Mouse (Mus musculus): ENCODE measurements at regions not wholly inside any gene's neighbourhood (a gene's known extent, or its start where the extent isn't known, plus 50 kb on each side); places are given as distances from the start of the nearest gene placed in this dataset.

- Histone ChIP-seq H3K27me3 (replicated peaks; ENCODE audit: insufficient read depth, low read length) (no peaks in the 10 kb centered on the region), H3K4me1 (ENCODE audit: insufficient read depth, low read depth, low read length) (no peaks in the 10 kb centered on the region), H3K4me3 (ENCODE audit: low read depth, low read length) (no peak overlapping the region), H3K36me3 (ENCODE audit: insufficient read depth, low read length) (no peaks in the 10 kb centered on the region), H3K4me2 (replicated peaks; ENCODE audit: low read depth, low read length) (no peak overlapping the region), H3K9ac (replicated peaks; ENCODE audit: low read depth) (no peak overlapping the region), H3K27ac (ENCODE audit: low read length) (no peak overlapping the region), H3K9me3 (ENCODE audit: low read length) (no peaks in the 10 kb centered on the region)
- 60% methylated on average over 1 of the region's 1 CpGs for WGBS
- ATAC-seq, result no peak
- no peak for DNase-seq (ENCODE audit: low spot score)
- TF ChIP-seq EP300 (IDR thresholded peaks at IDR 0.05) (no peak), CTCF (IDR thresholded peaks at IDR 0.05) (0 out of 2 replicates have a peak, but pooled peaks have one; percentile 14)
These were observed 1253.7 kb upstream of the Nr2f1 start for GRCm38 (mm10) chr13:79453227-79453626.

- Histone ChIP-seq H3K9ac (replicated peaks; ENCODE audit: low read depth) (no peak overlapping the region), H3K27me3 (replicated peaks; ENCODE audit: insufficient read depth, low read length) (no peaks in the 10 kb centered on the region), H3K4me3 (ENCODE audit: low read depth, low read length) (no peak overlapping the region), H3K4me2 (replicated peaks; ENCODE audit: low read depth, low read length) (no peak overlapping the region), H3K4me1 (ENCODE audit: insufficient read depth, low read depth, low read length) (no peaks in the 10 kb centered on the region), H3K9me3 (ENCODE audit: low read length) (no peaks in the 10 kb centered on the region), H3K27ac (ENCODE audit: low read length) (no peak overlapping the region), H3K36me3 (ENCODE audit: insufficient read depth, low read length) (no peaks in the 10 kb centered on the region)
- ATAC-seq (no peak), DNase-seq (ENCODE audit: low spot score) (no peak)
- TF ChIP-seq EP300 (IDR thresholded peaks at IDR 0.05), result no peak
- no peak for TF ChIP-seq CTCF (IDR thresholded peaks at IDR 0.05)
- WGBS, result 67% methylated on average over 3 of the region's 3 CpGs
These were observed 1243.6 kb upstream of the Nr2f1 start for GRCm38 (mm10) chr13:79443113-79443512.

GRCm38 (mm10) chr13:79442701-79443100 lies 1243.1 kb upstream of the Nr2f1 start:
- ATAC-seq (no peak), DNase-seq (ENCODE audit: low spot score) (no peak)
- Histone ChIP-seq H3K9me3 (ENCODE audit: low read length) (no peaks in the 10 kb centered on the region), H3K36me3 (ENCODE audit: insufficient read depth, low read length) (no peaks in the 10 kb centered on the region), H3K4me1 (ENCODE audit: insufficient read depth, low read depth, low read length) (no peaks in the 10 kb centered on the region), H3K27me3 (replicated peaks; ENCODE audit: insufficient read depth, low read length) (no peaks in the 10 kb centered on the region), H3K27ac (ENCODE audit: low read length) (no peak overlapping the region), H3K4me2 (replicated peaks; ENCODE audit: low read depth, low read length) (no peak overlapping the region), H3K9ac (replicated peaks; ENCODE audit: low read depth) (no peak overlapping the region), H3K4me3 (ENCODE audit: low read depth, low read length) (no peak overlapping the region)
- 52% methylated on average over 2 of the region's 2 CpGs for WGBS
- TF ChIP-seq CTCF (IDR thresholded peaks at IDR 0.05) (no peak), EP300 (IDR thresholded peaks at IDR 0.05) (no peak)

- H3K9me3 ChIP-seq (ENCODE audit: low read length), result no peaks in the 10 kb centered on the region
- WGBS, result 51% methylated on average over 3 of the region's 3 CpGs
- H3K4me1 ChIP-seq (ENCODE audit: insufficient read depth, low read depth, low read length), result no peaks in the 10 kb centered on the region
- H3K4me3 ChIP-seq (ENCODE audit: low read depth, low read length), result no peak overlapping the region
- H3K27me3 ChIP-seq (replicated peaks; ENCODE audit: insufficient read depth, low read length), result no peaks in the 10 kb centered on the region
- TF ChIP-seq CTCF (IDR thresholded peaks at IDR 0.05), result no peak
- no peak overlapping the region for H3K9ac ChIP-seq (replicated peaks; ENCODE audit: low read depth)
- no peak overlapping the region for H3K4me2 ChIP-seq (replicated peaks; ENCODE audit: low read depth, low read length)
- no peak overlapping the region for H3K27ac ChIP-seq (ENCODE audit: low read length)
- no peaks in the 10 kb centered on the region for H3K36me3 ChIP-seq (ENCODE audit: insufficient read depth, low read length)
- DNase-seq (ENCODE audit: low spot score), result no peak
- no peak for ATAC-seq
These were observed 1231.9 kb upstream of the Nr2f1 start for GRCm38 (mm10) chr13:79431465-79431864.

- no peak overlapping the region for H3K4me2 ChIP-seq (replicated peaks; ENCODE audit: low read depth, low read length)
- no peak overlapping the region for H3K4me3 ChIP-seq (ENCODE audit: low read depth, low read length)
- no peak overlapping the region for H3K9ac ChIP-seq (replicated peaks; ENCODE audit: low read depth)
- no peaks in the 10 kb centered on the region for H3K4me1 ChIP-seq (ENCODE audit: insufficient read depth, low read depth, low read length)
- H3K27ac ChIP-seq (ENCODE audit: low read length), result no peak overlapping the region
- H3K9me3 ChIP-seq (ENCODE audit: low read length), result no peaks in the 10 kb centered on the region
- no peak for DNase-seq (ENCODE audit: low spot score)
- TF ChIP-seq CTCF (IDR thresholded peaks at IDR 0.05), result no peak
- no peak for TF ChIP-seq EP300 (IDR thresholded peaks at IDR 0.05)
- H3K36me3 ChIP-seq (ENCODE audit: insufficient read depth, low read length), result no peaks in the 10 kb centered on the region
- H3K27me3 ChIP-seq (replicated peaks; ENCODE audit: insufficient read depth, low read length), result no peaks in the 10 kb centered on the region
- no peak for ATAC-seq
- 40% methylated on average over 2 of the region's 2 CpGs for WGBS
These were observed 1231.4 kb upstream of the Nr2f1 start for GRCm38 (mm10) chr13:79430987-79431386.

- no peak for ATAC-seq
- DNase-seq (ENCODE audit: low spot score), result no peak
- H3K36me3 ChIP-seq (ENCODE audit: insufficient read depth, low read length), result no peaks in the 10 kb centered on the region
- no peak overlapping the region for H3K27ac ChIP-seq (ENCODE audit: low read length)
- TF ChIP-seq EP300 (IDR thresholded peaks at IDR 0.05) (no peak), CTCF (IDR thresholded peaks at IDR 0.05) (no peak)
- 33% methylated on average over 1 of the region's 1 CpGs for WGBS
- no peaks in the 10 kb centered on the region for H3K4me1 ChIP-seq (ENCODE audit: insufficient read depth, low read depth, low read length)
- no peak overlapping the region for H3K4me3 ChIP-seq (ENCODE audit: low read depth, low read length)
- no peak overlapping the region for H3K9ac ChIP-seq (replicated peaks; ENCODE audit: low read depth)
- H3K9me3 ChIP-seq (ENCODE audit: low read length), result no peaks in the 10 kb centered on the region
- no peaks in the 10 kb centered on the region for H3K27me3 ChIP-seq (replicated peaks; ENCODE audit: insufficient read depth, low read length)
- no peak overlapping the region for H3K4me2 ChIP-seq (replicated peaks; ENCODE audit: low read depth, low read length)
These were observed 1231.0 kb upstream of the Nr2f1 start for GRCm38 (mm10) chr13:79430562-79430961.

GRCm38 (mm10) chr13:79417841-79418240 lies 1218.3 kb upstream of the Nr2f1 start:
- Histone ChIP-seq H3K27ac (ENCODE audit: low read length) (no peak overlapping the region), H3K9me3 (ENCODE audit: low read length) (no peaks in the 10 kb centered on the region), H3K27me3 (replicated peaks; ENCODE audit: insufficient read depth, low read length) (no peaks in the 10 kb centered on the region), H3K9ac (replicated peaks; ENCODE audit: low read depth) (no peak overlapping the region), H3K4me1 (ENCODE audit: insufficient read depth, low read depth, low read length) (no peaks in the 10 kb centered on the region), H3K4me2 (replicated peaks; ENCODE audit: low read depth, low read length) (no peak overlapping the region), H3K36me3 (ENCODE audit: insufficient read depth, low read length) (no peaks in the 10 kb centered on the region), H3K4me3 (ENCODE audit: low read depth, low read length) (no peak overlapping the region)
- ATAC-seq (no peak), DNase-seq (ENCODE audit: low spot score) (no peak)
- TF ChIP-seq CTCF (IDR thresholded peaks at IDR 0.05) (no peak), EP300 (IDR thresholded peaks at IDR 0.05) (no peak)
- WGBS, result 63% methylated on average over 2 of the region's 2 CpGs

Measured in lung, postnatal 0 days (tissue).